Mouse (Mus musculus) granulocyte monocyte progenitor cell, adult 5-6 weeks (primary cell): ENCODE measurements around the gene Kmt2d. TPM values are rescaled to one million over a fixed set of nuclear protein-coding genes. Genes with fewer than 3 reads are reported as not detected.
A peak's percentile ranks its signal among the peaks of the same experiment; 100 is the strongest.

Experiments used
- ATAC-seq: replicated peaks from 2 replicates; pipeline ENCODE4 v1.8.0; 2016; ENCODE audit warnings: mild to moderate bottlenecking, moderate TSS enrichment, inconsistent platforms; ENCODE audit not compliant: poor library complexity, severe bottlenecking
- total RNA-seq, 2 experiments: library from RNA; stranded (forward) in 1 of 2; stranded (reverse) in 1 of 2; fragments of 200-712, 200-1000 nt in 1 of 2; fragments of >200 nt in 1 of 2; fragmentation: Nextera tagmentation in 1 of 2; gene quantifications; 2 replicates each; pipeline ENCODE4 v1.2.3; 2014 to 2017

The Kmt2d gene
- total RNA-seq, 2 experiments from 2014 or later = 24.9 to 59.0 TPM

DNA sequence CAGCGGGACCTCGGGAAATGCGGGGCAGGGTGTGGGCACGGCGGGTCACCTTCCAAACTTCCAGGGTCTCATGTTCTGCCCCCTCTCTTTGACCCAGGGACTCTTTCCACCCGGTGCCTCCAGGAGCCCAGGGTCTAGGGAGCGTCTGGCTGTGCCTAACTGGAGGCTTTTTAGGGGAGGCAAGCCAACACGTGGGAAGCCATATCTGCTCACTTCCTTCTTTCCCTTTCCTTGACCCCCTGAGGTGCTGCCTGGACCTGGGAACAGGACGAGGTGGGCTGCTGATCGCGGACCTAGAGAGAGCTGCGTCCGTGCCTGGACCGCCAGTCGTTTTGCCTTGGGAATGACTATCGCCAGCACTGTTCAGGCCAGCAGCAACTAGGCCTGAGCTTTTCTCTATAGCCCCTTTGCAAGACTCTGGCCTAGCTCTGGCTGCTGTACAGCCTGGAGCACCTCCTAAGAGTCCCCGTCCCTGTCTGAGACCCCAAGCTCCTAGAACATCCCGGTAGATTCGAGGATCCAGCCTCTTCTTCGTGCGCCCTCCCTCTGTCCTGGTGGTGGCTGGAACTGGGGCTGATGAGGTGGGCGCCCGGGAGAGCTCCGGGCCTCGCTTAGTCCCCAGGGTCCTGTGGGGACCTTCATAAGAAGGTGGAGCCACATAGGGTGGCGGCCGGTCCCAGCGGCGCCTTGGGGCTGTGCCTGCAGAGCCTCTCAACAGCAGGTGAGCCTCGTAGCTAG is 64.8 kb downstream of the Kmt2d start:
- no peak; the same call in 1 of the 2 replicates for ATAC-seq

DNA sequence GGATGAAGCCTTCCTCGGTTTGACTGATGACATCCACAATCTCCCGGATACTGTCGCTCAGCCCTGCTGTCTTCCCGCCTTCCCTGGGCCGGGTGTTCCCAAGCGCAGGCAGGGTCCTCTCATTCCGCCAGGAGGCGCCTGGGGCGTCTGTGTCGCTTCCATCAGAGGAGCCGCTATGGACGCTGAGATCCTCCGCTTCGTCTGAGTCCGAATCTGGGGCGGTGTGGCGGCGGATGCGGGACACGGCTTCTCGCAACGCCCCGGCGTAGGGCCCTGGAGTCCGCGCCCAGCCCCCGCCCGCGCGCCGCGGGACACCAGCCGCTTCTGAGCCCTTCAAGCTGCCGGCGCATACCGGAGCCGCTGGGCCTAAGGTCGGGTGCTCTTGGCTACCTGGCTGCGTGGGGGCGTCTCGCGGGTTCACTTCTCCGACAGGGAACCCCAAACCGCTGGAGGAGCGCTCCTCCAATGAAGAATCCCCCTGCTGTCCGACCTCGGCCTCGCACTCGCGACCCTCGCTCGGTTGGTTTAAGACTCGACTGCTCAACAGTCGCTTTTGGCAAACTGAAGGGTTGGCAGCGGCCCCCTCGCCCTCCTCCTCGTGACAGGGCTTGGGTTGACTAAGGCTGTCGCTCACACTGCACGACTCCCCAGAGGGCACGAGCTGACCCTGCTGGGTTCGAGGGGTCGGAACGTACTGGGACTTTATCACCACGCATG is 65.5 kb downstream of the Kmt2d start:
- peak; percentile 21 for ATAC-seq

DNA sequence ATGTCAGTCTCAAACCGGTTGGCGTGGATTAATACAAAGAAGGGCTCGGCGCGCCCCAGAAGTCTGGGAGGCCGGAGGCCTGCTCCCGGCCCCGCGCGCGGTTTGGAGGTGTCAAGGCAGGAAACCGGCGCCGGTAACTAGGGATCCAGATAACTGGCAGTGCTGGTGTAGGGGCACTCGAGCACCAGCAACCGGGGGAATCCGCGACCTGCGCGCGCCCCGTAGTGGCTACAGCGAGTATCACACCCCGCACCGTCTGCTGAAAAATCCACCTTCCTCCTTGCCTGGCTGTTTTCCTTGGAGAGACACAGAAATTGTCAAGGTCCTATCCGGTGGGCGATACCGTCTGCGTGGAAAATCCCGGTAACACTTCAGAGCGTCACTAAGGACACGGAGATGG is 67.0 kb downstream of the Kmt2d start:
- peak; percentile 52 for ATAC-seq

DNA sequence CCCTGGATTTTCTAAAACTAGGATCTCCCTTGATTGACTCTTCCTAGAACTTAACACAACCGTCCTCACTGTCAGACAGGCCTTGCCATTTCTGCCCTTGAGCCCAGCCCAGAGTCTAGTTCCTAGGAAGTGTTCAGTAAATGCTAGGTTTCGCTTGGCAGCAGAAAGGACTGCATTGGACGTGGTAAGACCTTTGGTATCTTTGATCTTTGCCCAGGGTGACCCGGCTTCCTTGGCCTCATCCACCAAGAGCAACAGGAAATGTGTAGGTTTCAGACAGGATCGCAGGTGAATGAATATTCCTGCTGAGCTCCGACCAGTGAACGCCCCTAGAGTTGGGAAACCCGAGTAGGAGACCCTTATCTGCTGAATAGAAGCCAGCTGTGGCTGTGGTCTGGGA is 68.1 kb downstream of the Kmt2d start:
- no peak for ATAC-seq

DNA sequence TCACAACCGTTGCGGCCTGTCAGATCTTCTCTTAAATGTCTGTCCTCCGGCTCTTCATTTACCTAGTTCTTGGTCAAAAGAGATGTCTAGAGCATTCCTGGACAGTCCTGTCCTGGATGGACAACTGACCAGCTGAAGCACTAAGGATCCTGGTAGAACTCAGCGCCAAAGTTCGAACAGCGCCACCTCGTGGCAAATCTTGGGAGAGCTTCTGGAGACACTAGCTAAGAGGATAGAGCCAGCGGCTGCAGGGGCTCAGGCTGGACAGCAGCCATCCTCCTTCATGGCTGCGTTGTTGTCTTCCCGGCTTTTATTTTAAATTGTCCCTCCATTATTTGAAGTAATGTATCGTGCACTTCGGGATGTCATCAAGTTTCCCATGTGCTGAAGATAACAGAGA is 71.6 kb downstream of the Kmt2d start:
- ATAC-seq = peak; percentile 57

DNA sequence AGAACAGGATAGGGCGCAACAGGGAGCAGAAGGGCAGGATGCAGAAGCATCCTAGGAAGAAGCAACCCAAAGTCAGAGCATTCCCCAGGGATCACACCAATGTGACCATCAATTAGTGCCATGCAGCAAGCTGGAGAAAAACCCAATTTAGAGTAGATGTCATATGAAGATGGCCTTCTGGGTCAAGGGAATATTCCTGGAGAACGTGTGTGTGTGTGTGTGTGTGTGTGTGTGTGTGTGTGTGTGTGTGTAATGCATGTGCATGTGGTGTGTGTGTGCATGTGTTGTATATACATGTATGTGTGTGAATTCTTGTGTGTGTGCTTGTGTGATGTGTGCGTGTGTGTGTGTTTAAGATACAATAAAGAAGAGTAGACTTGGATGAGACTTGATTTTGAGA is 72.1 kb downstream of the Kmt2d start:
- no peak for ATAC-seq

DNA sequence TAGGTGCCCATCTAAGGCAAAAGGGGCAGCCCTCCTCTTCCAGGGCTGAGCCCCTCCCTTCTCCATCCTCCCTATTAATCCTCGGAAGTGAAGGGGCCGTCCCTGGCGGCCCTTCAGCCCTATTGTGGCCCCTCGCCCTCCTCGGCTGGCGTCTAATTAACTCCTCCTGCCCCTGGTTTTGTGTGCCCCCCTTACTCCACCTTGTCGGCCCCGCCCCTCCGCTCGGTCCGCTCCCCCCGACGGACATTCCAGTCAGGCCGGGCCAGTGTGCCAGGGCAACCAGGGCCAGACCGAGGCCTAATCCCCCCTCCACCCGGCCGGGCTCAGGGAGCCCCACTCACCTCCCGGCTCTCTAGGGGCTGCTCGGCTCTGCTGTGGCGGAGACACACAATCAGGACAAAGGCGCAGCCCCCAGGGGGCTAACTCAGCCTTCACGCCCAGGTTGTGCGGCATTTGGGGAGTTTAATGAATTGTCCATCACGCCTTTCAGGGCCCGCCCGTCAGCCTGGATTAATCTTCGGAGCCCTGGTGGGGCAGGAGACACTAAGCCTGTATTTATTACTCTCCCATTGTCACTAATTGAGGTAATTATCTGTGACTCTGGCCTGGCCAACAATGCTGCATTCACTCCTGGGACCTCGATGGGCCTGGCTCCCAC is 73.0 kb downstream of the Kmt2d start:
- no peak for ATAC-seq

DNA sequence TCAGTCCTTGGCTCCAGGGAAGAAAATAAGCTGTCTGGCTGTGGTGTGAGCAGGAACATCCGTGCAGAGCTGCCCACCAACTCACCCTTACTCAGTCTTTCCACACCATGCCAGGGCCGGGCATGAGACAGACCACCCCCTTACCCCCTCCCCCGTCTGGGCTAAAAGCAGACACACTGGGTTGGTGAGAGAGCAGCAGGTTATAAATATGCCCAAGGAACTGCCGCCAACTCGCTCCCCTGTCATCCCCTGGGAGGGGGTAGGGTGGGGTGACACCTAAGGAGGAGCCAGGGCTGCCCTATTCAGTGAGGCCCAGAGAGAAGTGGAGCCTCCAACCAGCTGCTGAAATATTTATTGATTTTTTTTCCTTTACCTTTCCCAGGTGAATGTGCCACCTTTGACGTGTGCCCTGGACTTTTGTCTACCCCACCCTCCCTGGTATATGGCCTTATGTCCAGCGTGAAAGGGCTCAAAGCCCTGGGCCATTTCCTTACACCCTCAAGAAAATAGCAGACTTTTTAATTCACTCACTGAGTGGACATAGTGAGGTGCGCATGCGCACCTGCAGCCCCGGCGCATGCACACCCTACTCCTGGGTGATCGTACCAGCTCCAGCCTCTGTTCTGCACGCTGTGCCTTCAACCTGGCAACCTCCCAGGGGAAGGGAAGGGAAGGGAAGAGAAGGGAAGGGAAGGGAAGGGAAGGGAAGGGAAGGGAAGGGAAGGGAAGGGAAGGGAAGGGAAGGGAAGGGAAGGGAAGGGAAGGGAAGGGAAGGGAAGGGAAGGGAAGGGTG is 74.0 kb downstream of the Kmt2d start:
- ATAC-seq = no peak

GRCm38 (mm10) chr15:98793141-98793698 is 77.8 kb downstream of the Kmt2d start:
- ATAC-seq = no peak

DNA sequence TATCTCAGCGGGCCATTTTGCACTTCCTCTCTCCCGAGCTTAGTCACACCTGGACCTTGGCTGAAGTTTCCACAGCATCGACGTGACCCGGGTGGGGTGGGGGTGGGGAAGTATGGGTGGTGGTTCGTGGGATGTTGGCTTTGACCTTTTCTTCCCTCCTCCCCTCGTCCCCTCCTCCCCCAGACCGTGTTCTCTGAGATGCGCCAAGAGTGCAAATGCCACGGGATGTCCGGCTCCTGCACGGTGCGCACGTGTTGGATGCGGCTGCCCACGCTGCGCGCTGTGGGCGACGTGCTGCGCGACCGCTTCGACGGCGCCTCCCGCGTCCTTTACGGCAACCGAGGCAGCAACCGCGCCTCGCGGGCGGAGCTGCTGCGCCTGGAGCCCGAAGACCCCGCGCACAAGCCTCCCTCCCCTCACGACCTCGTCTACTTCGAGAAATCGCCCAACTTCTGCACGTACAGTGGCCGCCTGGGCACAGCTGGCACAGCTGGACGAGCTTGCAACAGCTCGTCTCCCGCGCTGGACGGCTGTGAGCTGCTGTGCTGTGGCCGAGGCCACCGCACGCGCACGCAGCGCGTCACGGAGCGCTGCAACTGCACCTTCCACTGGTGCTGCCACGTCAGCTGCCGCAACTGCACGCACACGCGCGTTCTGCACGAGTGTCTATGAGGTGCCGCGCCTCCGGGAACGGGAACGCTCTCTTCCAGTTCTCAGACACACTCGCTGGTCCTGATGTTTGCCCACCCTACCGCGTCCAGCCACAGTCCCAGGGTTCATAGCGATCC is 78.6 kb downstream of the Kmt2d start:
- 0 out of 2 replicates have a peak, but pooled peaks have one; percentile 10 for ATAC-seq

GRCm38 (mm10) chr15:98791771-98792170 is 79.2 kb downstream of the Kmt2d start:
- no peak for ATAC-seq

- no peak for ATAC-seq
Measured at GRCm38 (mm10) chr15:98791221-98791620, 79.8 kb downstream of the Kmt2d start.

GRCm38 (mm10) chr15:98790761-98791160 is 80.2 kb downstream of the Kmt2d start:
- no peak for ATAC-seq

DNA sequence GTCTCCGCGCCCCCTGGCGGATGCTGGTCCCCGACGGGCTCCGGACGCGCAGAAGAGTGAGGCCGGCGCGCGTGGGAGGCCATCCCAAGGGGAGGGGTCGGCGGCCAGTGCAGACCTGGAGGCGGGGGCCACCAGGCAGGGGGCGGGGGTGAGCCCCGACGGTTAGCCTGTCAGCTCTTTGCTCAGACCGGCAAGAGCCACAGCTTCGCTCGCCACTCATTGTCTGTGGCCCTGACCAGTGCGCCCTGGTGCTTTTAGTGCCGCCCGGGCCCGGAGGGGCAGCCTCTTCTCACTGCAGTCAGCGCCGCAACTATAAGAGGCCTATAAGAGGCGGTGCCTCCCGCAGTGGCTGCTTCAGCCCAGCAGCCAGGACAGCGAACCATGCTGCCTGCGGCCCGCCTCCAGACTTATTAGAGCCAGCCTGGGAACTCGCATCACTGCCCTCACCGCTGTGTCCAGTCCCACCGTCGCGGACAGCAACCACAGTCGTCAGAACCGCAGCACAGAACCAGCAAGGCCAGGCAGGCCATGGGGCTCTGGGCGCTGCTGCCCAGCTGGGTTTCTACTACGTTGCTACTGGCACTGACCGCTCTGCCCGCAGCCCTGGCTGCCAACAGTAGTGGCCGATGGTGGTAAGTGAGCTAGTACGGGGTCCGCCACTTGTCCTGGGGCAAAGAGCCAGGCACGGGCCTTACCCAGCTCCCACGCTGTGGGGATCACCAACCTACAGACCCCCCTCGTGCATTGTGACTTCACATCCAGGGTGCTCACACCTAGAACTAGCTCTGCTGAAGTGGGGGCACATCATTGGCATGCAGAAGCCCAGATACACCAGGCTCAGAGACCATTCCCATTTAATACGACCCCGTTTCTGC is 81.1 kb downstream of the Kmt2d start, which contains the start of gene Wnt1:
Wnt1 (plus strand) TSS at position 197 of the 875 bp plus-strand sequence.
- ATAC-seq = 0 out of 2 replicates have a peak, but pooled peaks have one; percentile 2

- ATAC-seq = peak; percentile 59
Measured at GRCm38 (mm10) chr15:98788972-98789660, 81.9 kb downstream of the Kmt2d start.

DNA sequence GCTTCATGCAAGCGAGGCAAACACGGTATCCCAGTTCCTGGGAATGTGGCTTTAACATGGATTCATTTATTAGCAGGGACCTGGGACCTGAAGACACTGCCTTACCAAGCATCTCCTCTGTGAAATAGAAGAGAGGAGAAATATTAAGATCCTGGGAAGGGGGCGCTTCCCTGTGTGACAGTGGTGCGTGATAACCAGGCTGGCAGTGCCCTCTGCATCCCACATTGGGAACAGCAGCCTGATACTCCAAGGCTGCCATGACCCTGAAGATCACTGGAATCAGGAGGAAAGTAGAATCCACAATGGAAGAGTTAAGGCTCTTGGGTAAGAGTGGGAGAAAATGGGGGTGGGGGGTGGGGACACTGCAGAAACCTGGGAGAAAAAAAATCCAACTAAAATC is 83.1 kb downstream of the Kmt2d start:
- no peak for ATAC-seq

- ATAC-seq = no peak; the same call in 1 of the 2 replicates
Measured at GRCm38 (mm10) chr15:98785744-98786143, 85.3 kb downstream of the Kmt2d start.
